Mouse (Mus musculus) naive thymus-derived CD4-positive, alpha-beta T cell, adult 2 months (primary cell): ENCODE data around the gene Gpr39.
"Not testable (repeated sequence)": the region's sequence is repeated elsewhere in the genome, so short reads cannot be mapped to it uniquely, and the experiment has no call there.

Experiments used
- DNase-seq: peaks from one replicate; pipeline ENCODE4 v3.0.0-alpha.2; 2011; ENCODE audit warnings: low read depth

The Gpr39 gene

DNA sequence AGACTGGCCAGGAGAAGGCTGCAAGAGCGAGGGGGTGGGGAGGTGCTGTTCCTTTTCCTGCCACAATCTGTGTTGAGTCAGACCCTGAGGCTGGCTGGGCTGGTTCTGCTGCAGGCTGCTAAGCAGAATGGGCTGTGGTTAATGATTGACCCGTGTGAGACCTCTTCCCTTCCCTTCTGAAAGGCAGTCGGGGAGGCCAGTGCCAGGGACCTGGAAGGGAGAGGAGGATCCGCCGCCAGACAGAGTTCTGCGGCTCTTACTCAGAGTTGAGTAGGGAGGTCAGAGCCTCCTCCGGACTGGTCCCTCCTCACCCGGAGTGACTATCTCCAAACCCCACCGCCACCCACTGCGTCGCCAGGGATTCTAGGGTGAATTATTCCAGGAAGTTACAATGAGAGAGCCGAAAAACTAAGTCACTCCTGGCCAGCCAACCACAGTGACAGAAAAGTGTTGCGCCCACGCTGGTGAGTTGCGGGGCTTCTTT lies at the start of gene Gpr39:
Gene Gpr39 (plus strand): TSS at position 206 of the 484 bp plus-strand sequence.
- DNase-seq: no peak

DNA sequence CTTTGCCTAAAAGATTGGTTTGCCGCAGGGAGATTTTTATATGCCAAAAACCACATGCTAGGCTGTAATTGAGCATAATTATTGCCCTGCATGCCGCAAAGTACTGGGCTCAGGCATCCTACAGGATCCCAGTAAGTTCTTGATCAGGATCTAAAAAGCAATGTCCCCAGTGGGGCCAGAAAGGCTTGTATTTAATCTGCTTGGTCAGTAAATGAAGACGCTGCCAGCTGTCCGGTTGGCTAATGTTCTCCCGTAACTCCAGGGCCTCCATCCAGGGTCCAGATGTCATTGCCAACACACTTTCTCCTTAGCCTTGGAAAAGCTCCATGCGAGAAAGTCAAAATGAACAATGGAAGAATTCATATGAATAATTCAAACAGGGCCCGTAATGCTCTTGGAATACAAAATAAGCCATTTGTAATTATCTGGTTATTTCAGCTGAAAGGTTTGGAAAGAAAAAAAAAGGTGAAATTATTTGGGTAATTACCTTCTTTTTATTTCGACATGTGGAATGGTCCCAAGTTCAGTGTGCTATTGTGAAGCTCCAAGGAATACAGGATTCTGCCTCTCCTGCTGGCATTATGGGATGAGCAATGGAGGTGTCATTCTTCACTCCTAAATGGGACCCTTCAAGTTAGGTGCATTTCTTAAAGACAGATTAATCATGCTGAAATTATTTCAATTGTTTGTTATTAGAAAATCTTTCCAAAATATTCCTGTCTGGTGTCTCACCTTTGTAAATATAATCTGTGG lies 37.1 kb upstream of the Gpr39 start:
- DNase-seq: no peak

DNA sequence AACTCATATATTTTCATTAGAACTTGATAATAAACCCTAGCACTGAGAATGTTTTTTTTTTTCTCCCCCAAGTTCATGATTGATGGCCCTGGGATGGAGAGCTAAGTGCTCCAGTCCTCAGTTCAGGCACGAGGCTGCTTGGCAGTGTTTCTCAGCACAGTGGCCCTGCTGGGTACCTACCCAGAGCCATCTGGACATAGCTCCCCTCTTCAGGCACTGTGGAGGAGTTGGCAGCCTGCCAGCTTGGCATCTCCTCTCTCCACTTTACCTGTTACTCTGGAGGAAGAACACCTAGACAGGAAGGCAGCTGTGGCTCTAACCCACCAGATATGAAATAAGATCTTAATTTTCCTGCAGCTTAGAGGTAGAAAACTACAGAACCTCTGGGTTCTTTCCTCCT lies 33.2 kb upstream of the Gpr39 start:
- no peak for DNase-seq

DNA sequence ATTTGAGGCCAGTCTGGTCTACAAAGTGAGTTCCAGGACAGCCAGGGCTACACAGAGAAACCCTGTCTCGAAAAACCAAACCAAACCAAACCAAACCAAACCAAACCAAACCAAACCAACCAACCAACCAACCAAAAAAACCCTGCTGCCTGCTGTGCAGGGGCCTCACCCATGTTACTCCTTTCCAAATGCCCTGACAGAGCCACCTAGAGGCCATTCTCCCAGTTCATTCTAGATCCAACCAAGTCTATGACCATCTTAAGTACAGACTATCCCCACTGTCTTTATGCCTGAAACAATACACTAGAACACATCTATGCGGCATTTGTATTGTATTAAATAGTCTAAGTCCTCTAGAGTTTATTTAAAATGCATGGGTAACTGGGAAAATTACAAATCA lies 30.0 kb upstream of the Gpr39 start:
- DNase-seq: not testable (repeated sequence)

DNA sequence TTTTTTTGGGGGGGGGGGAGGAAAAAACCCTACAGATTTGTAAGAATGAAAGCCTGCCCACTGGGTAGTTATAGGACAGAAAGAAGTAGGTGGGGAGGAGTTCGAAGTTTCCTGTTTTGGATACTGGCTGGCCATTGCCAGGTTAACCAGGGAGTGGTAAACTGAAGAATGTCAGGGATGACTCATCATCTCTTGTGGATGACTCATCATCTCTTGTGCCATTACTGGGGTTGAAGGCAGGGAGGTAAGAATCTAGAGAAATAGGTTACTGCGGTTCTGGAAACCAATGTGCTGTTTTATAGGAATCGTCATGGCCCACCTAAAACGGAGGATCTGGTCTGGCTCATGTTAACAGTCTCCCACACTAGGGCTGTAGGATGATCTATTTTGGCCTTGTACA lies 28.8 kb upstream of the Gpr39 start:
- DNase-seq: no peak

DNA sequence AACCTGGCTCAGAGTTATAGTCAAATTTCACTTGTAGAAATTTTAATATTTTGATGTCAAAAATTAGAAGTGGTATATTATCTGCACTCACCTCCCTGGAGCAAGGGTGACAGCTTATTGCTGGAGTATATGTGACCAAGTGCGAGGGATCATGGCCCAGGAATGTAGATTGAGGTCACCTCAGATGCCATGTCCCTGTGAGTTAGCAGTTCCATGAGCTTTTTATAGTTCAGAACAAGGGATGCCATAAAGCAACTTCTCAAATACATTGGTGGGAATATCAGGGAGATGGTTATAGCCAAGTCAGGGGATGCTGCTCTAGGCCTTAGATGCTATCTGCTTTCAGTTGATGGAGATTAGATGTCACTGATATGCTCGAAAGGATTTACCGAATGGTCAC lies 27.7 kb upstream of the Gpr39 start:
- no peak for DNase-seq

DNA sequence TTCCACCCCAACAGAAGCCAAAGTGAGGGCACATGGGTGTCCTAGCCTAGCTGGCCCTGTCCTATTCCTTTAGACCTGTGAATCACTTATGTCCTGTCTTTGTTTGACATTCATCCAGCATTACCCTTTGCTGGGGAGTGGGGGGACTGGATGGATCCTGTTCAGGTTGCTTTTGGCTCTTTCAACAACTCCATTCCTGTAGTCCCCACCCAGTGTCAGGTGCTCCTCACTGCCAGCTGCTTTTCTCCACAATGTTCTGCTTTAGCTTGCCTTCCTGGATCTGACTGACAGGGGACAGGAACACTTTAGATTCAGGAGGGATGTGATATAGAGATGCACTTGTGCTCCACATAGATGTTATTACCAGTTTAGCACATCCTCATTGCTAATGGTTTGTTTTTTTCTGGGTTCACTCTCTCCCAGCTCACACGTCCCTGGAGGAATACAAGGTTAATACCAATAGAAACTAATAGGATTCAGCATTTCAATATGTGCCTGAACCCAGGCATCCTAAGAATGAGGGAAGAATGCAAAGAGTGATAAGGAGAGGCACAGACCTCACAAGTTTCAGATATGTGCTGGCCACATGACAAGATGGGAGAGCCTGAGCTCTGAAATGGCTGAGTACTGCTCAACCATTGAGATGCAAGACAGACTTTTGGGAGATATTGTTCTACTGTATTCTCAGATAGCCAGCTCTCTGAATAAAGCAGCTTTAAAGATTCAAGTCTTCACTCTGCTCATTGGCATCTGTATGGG lies 23.8 kb upstream of the Gpr39 start:
- DNase-seq: no peak

DNA sequence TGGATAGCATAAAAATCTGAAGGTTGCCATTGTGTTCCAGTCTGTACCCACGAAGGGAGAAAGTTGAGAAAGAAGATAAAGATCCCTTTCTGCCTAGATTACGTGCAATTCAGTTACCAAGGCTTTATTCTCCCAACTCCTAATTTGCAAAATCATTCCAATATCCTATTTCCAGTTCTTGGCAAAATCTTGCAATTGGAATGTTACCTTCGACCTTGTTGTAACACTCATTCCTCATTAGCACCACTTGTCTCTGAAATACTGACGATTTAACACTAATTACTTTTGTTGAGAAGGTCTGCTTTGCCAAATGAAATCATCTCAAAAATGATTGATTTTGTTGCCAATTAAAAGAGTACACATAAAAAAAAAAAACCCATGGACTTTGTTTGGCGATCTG lies 19.4 kb upstream of the Gpr39 start:
- DNase-seq: no peak

DNA sequence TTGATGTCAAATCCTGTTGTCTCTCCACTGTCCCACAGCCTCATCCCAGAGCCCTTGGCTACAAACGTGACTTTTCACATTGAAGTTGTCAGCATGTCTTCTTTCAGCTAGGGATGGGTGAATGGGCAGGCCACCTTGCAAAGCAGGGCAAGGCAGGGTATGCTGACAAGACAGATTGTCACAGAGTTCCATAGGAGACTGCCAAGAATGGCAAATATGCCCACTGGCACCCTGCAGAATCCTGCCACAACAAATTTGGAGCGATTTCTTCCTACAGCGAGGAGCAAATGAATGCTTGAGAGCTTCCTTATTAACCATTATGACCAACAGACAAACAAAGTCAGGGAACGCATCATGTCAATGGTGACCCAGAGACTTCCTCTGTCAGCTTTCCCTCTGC lies 16.6 kb upstream of the Gpr39 start:
- DNase-seq: no peak

DNA sequence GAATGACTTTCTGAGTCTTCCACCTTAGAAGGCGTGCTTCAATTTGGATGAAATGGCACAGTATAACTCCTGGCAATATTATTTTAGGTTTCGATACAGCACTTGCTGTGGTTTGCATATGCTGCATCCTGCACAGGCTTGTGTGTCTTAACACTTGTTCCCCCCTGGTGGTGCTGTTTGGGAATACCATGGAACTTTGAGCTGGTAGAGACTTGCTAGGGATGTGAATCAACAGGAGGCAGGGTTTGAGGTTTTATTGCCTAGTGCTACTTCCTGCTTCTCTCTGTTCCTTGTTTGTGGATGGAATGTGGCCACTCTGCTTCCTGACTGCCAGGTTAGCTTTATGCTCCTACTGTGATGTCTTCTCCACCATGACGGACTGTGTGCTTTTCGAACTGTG lies 15.9 kb upstream of the Gpr39 start:
- DNase-seq: no peak

DNA sequence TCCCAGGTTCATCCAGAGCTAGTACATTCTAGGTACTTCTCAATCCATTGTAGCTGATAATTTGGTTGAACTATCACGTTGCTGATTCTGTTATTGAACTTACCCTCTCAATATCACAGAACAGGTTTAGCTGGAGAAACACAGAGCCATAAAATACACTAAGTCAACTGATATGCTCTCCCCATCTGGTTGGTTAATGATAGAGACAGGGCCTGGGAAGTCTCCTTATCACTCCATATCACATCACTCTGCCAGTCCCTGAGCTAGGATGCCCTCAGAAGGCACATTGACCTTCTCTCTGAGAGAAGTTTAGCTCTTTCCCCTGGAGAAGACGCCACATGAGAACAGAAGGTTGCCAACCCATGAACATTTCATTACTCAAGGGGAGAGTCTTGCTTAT lies 14.7 kb upstream of the Gpr39 start:
- no peak for DNase-seq

DNA sequence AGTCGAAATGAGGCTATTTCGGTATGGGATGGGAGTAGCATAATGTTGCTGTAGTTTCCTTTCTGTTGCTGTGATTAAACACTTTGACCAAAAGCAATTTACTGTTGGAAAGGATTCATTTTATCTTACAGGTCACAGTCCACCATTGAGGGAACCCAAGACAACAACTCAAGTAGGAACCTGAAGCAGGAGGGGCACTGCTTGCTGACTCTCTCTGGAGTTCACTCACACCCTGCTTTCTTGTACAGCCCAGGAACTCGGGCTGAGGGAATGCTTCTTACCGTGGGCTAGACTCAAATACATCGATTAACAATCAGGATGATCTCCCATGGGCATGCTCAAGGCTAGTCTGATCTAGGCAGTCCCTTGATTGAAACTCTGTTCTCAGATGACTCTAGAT lies 14.1 kb upstream of the Gpr39 start:
- no peak for DNase-seq

DNA sequence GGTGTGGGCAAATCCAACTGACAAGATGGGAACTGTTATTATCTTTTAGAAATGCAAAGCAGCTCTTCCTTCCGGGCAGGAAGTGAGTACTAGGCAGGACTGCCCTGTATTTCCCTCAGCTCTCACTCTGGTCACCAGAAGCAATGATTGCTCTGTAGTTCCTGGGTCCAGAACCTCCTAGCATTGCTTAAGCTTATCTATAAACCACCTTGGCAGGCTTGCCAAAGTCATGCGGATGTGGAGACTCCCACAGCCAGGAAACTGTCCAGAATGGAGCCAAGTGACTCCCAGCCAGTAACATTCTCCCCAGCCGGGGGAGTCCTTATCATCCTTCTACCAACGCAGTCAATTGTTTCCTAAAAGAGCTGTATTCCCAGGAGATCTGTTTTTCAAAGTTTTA lies 13.7 kb upstream of the Gpr39 start:
- no peak for DNase-seq

DNA sequence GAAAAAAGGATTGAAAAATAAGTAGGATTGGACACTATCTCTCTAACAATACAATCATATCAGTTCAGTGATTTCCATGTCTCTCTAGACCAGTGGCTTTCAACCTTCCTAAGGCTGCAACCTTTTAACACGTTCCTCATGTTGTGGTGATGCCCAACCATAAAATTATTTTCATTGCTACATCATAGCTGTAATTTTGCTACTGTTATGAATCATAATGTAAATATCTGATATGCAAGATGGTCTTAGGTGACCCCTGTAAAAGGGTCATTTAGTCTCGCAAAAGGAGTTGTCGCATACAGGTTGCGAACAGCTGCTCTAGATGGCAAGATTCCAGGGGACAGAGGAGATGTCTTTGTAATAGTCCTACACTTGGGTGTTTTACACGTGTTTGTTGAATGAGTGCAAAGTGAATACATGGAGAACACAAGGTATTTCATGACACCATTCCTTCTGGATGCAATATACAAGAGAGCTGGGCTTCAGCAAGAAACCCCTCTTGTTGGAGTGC lies 11.6 kb upstream of the Gpr39 start:
- no peak for DNase-seq

DNA sequence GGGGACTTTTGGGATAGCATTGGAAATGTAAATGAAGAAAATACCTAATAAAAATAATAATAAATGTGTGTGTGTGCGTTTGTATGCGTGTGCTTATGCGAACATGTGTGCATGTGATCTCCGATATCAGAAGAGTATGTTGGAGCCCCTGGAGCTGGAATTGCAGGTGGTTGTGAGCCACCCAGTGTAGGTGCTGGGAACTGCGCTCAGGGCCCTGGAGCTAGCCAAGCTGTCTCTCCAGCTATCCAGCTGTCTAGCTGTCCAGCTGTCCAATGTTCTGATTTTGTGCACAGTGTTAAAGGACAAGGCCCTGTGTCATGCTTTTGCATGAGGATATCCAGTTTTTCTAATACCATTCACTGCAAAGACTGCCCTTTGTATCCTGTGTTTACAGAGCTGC lies 7.8 kb upstream of the Gpr39 start:
- DNase-seq: no peak

DNA sequence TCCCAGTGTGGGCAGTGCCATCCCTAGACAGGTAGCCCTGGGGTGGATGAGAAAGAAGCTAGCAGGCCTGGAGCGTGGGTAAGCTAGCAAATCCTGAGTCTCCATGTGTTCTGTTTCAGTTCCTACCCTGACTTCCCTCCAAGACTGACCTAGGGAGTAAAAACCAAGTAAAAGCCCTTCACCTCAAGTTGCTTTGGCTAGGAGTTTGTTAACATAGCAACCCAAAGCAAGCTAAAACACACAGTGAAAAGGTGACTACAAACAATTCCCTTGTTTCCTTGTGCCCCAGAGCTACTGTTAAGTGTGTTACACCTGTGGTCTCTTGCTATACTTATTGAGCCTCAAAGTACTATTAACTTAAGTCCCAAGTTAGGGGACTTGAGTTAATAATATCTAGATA lies 1.6 kb upstream of the Gpr39 start:
- DNase-seq: no peak

DNA sequence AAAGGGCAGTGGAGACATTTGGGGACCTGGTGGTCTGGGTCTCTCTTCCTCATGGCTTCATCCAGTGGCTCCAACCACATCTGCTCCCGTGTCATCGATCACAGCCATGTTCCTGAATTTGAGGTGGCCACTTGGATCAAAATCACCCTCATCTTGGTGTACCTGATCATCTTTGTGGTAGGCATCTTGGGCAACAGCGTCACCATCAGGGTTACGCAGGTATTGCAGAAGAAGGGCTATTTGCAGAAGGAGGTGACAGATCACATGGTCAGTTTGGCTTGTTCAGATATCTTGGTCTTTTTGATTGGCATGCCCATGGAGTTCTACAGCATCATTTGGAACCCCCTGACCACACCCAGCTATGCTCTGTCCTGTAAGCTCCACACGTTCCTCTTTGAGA lies 491 bp downstream of the Gpr39 start:
- DNase-seq: no peak

DNA sequence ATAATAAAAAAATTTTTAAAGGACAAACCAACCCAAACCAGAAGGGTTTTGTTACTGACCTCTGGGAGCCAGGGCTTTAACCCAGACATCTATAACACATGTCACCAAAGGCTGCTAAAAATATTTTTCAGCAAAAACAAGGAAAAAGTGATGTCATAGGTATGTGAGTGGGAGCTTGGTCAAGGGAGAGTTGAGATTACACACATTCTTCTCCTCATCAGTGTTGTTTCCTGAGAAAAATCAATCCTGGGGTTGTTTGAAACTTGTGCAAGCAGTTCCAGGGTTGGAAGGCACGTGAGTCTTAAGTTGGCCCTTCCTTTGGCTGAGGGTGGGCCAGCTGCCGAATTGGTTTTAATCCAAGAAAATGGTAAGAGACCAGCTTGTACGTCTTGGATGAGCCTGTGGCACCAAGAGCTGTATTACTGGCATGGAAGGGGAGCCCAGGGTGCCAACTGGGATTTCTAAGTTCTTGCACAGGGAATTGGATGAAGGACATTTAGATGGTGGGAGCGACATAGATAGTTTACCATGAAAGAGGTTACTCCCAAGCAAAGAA lies 2.8 kb downstream of the Gpr39 start:
- DNase-seq: no peak

DNA sequence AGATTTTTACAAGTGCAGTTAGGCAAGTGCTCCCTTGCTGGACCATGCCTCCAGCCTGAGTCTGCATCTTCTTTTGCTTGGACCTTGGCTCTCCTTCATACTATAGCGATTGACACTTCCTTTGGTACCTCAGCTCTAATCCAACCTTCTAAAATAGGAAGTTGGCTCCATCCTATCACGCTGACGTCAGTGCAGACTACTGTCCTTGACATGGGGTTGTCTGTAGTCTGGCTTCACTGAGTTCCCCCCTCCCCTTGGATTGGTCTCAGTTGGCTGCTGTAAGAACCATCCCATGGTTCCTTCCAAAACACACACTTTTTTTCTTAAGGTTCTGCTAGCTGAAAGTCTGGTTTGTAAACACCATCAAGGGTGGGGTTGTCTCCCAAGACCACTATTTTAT lies 7.6 kb downstream of the Gpr39 start:
- DNase-seq: no peak

DNA sequence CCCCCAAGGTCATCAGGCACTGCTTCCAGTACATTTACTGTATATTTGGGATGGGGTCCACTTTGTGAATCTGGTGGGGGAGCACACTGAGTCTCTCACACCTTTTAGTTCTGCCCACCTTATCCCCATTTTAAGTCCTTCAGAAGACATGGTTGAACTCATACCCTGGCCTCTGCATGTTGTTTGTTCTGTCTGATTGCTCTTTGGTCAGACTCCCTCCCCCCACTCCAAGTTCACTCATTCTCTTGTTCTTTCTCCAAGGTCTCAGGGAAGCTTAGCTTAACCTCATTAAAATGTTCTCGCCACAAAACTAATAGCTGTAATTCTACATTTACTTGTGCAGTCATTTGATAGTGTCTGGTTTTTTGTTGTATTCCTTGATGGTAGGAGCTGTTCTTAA lies 8.5 kb downstream of the Gpr39 start:
- no peak for DNase-seq

DNA sequence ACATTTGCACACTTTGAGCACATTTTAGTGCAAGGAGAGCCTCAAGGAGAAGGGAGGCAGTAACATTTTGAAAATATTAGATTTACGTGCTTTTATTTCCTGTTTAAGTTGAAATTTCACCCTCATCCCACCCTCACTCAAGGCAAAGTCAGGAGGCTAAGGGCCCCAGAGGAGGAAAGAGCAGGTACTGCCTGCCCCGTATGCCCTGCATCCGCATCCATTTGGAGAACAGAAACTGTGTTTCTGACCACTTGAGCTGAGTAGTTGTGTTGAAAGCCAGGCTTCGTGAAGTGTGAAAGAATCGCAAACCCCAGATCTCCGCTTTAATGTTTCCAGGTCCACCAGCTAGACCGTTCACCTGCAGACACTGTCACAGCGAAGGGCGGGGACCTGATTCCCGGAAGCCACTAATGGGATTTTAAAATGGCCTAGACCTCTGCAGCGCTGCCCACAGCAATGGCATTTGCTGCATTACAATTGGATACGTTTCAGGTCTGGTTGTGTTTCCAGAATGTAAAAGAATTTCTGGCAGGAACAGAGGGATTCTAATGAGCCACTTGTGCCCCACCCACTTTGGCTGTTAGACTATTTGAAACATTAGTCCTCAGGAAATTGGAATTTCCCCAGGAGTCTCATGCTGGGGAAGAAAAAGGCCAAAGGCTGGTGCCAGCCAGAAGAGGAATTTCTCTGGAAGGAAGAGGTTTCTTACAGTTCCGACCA lies 11.1 kb downstream of the Gpr39 start:
- DNase-seq: no peak

DNA sequence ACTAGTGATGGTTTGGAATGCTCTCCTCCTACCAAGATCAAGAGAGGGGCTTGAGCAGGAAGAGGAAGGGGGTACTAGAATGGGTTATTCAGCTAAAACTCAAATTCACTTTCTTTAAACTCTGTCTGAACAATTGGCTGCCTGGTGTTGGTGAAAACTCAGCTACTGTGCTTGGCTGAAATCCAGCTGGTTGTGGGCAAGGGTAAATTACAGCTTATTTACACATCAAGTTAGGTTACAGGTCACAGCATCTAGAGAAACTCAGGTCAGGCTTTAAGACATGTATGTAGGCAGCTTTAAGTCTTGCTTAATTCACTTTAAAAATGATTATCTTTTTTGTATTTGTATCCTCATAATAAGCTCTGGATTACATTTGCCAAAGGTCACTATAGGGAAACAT lies 16.7 kb downstream of the Gpr39 start:
- DNase-seq: no peak

DNA sequence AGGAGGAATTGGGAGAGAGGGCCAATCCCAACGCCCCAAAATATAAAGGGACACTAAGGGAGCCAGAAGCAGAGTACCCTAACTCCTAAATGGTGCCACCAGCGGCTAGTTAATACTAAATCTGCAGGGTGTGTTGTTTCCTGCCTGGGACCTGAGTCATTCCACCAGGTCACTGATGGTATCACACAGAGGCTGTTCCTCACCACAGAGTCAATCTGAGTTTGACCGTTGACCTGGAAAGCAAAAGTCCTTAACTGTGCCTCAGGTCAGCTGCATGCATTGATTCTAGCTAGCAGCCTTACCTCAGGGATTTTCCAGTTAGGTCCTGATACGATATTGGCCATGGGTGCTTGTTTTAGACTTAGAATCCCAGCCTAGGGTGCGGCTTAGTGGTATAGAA lies 17.5 kb downstream of the Gpr39 start:
- DNase-seq: no peak
